Mouse (Mus musculus): ENCODE measurements around the gene Slco1a5. TPM values are rescaled to one million over a fixed set of nuclear protein-coding genes. Genes with fewer than 3 reads are reported as not detected.

The Slco1a5 gene
- not detected for polyA plus RNA-seq (2017; shearing (Covaris generic))

DNA sequence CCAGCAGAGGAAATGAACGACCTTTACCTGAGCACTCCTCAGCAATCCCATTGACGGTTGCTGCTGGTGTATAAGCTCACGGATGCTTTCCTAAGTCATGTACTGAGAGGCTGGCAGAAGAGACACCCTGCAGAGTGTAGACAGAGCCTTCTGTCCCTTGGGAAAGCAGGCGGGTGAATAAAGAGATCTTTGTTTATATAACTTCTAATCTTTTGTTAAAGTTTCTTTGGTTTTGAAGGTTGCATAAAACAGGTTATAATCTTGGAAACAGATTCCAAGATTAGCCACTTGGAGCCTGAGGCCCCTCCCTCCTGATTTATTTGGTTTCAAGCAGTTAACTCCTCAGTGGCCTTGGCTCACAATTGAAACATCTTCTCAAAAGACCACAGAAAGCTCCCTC is at the start of gene Slco1a5:
Gene Slco1a5 (minus strand): TSS at position 101 of the 400 bp plus-strand sequence.

DNA sequence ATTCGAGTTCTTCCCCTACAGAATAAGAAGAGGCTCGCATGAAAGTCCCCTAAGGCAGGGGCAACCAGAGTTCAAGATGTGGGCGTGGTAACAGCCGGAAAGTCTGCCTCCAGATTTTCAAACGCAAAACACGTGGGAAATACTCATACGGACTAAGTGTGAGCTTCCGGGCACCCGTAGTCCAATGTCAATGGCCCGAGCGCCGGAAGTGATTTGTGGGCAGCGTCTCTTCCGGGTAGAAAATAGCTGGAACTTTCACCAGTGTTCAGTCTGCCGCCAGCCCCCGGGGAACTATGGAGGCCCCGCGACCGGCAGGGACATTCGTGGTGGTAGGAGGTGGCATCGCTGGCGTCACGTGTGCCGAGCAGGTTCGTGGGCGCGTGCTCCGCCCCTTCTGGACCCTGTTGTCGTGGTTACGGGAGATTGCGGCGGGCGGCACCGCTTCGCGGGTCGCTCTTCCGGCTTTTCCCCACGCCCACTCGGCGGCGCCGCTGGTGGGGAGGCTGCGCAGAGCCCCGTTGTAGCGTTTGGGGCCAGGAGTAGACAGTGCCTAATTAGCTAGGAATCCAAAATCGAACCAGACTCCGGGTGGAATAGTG is 22.8 kb upstream of the Slco1a5 start, which contains the start of gene Pyroxd1:
Gene Pyroxd1 (plus strand): TSS at position 215 of the 599 bp plus-strand sequence.

DNA sequence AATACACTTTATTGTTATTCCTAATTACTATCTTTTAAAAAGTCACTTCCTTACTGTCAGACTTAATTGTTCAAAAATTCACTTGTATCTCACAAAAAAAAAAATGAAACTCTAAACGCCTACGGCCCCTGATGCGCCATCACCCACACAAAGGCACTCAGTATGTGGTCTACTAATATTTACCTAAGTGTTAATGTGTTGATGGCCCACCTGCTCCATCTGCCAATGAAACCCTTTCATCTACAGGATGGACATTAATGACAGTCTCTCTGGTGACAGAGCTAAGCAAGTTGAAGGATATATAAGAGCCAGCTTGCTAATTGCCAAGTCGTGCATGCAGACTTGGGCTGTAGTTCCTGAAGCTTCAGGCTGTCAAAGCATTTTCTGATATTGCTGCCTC is 24.7 kb downstream of the Slco1a5 start, which contains the start of gene Iapp:
Gene Iapp (plus strand): TSS at position 326 of the 400 bp plus-strand sequence.

DNA sequence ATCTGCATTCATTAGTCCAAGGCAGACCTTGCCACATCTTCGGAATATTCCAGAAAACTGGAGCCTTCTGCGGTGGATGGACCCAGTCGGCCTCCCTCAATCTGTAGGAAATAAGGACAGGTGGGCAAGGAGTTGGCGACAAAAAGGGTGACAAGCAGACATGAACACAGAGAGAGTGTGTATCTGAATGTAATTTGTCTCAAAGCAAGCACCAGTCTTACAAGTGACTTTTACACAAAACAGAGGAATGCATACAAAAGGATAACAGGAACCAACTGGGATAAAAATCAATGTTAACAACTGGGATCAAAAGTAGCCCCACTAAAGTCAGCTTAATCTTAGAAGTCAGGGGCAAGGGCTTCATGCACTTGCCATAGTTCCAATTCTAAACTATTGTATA is 114.4 kb downstream of the Slco1a5 start, which contains the start of gene Slco1a6:
Gene Slco1a6 (minus strand): TSS at position 101 of the 400 bp plus-strand sequence.

Other genes with a start within 250 kb of the Slco1a5 start
- 0.89 TPM for gene Slco1a6, start 114.5 kb downstream of the Slco1a5 start, polyA plus RNA-seq (2017; shearing (Covaris generic))
- not detected for gene Iapp, start 24.6 kb downstream of the Slco1a5 start, polyA plus RNA-seq (2017; shearing (Covaris generic))
- 27.8 TPM for gene Pyroxd1, start 22.7 kb upstream of the Slco1a5 start, polyA plus RNA-seq (2017; shearing (Covaris generic))
- gene Recql, start 64.1 kb upstream of the Slco1a5 start, polyA plus RNA-seq (2017; shearing (Covaris generic)) = 49.7 TPM
- 24.9 TPM for gene Golt1b, start 64.2 kb upstream of the Slco1a5 start, polyA plus RNA-seq (2017; shearing (Covaris generic))
- 0.74 TPM for gene Spx, start 90.5 kb upstream of the Slco1a5 start, polyA plus RNA-seq (2017; shearing (Covaris generic))
- gene Gys2, start 150.1 kb upstream of the Slco1a5 start, polyA plus RNA-seq (2017; shearing (Covaris generic)) = not detected
- gene Ldhb, start 185.0 kb upstream of the Slco1a5 start, polyA plus RNA-seq (2017; shearing (Covaris generic)) = 158 TPM
- 0.12 TPM for gene Kcnj8, start 248.6 kb upstream of the Slco1a5 start, polyA plus RNA-seq (2017; shearing (Covaris generic))